Mouse (Mus musculus): Measurements from ENCODE around the gene Ralgps1.
"Not testable (repeated sequence)": the region's sequence is repeated elsewhere in the genome, so short reads cannot be mapped to it uniquely, and the experiment has no call there.

Gene Ralgps1

GRCm38 (mm10) chr2:33232782-33233570 is 138.3 kb downstream of the Ralgps1 start:
- peak; percentile 71 for DNase-seq

- DNase-seq = no peak
Observed at GRCm38 (mm10) chr2:33231788-33232187, 139.5 kb downstream of the Ralgps1 start.

DNA sequence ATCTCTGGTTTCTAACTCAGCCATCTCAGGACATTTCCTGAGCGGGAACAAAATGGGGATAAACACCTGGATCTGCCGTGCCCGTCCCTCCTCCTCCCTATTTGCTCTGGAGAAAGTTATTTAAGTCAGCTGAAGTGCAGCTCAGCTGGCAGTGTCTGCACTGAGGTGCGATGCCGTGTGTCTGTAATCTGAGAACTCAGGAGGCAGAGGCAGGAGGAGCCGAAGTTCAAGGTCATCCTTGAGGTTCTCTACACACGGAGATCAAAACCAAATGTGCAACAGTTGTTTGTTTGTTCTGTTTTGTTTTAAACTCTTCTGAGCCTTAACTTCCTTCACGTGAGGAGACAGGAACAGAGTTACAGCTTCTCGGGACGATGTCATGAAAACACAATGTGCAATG is 140.6 kb downstream of the Ralgps1 start:
- DNase-seq = no peak

- peak; percentile 50 for DNase-seq
Observed at GRCm38 (mm10) chr2:33228551-33228950, 142.7 kb downstream of the Ralgps1 start.

GRCm38 (mm10) chr2:33228077-33228476 is 143.2 kb downstream of the Ralgps1 start:
- DNase-seq = no peak

- DNase-seq = no peak
Observed at GRCm38 (mm10) chr2:33225921-33226320, 145.4 kb downstream of the Ralgps1 start.

GRCm38 (mm10) chr2:33223656-33224358 is 147.5 kb downstream of the Ralgps1 start:
- DNase-seq = no peak

DNA sequence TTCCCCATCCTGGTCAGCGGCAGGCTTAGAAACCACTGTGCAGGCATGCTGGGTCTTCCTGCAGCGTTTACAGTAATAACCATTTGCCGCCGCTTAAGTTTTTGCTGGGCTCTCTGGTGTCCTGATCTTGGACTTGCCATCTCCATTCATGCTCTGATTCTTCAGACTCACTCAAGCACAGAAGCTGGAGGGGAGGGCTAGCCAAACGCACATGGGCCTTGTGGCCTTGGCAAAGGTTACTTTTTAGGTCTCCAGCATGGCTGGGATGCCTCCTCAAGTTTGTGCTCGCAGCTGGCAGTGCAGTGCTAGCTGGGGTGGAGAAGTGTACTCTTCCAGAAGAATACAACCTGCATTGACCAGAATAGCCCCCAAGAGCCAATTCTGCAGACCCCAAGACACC is 148.8 kb downstream of the Ralgps1 start:
- DNase-seq = peak; percentile 60

DNA sequence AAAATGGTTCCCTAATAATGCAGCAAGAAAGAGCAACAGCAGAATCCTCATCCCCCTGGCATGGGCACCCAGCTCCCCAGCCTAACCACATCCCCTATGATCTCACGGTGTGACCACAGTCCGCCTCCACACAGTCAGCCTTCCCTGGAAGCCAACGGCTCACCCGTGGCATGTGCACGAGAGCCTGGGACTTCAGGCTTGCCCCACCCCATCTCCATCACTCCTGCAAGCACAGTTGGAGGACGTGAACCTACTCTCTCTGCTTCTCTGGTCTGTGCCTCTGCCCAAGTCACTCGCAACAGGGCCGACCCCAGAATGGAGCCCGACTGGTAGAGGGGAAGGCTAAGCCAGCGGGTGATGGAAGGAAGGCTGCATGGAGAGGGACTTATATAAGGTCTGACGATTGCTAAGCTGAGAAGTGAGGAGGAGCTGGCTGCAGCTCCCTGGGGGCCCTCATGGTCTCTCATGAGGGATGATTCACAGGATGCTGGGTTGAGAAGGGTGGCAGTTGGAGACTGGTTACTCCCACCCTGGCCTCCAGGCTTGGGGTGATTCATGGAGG is 149.9 kb downstream of the Ralgps1 start:
- DNase-seq = no peak

DNA sequence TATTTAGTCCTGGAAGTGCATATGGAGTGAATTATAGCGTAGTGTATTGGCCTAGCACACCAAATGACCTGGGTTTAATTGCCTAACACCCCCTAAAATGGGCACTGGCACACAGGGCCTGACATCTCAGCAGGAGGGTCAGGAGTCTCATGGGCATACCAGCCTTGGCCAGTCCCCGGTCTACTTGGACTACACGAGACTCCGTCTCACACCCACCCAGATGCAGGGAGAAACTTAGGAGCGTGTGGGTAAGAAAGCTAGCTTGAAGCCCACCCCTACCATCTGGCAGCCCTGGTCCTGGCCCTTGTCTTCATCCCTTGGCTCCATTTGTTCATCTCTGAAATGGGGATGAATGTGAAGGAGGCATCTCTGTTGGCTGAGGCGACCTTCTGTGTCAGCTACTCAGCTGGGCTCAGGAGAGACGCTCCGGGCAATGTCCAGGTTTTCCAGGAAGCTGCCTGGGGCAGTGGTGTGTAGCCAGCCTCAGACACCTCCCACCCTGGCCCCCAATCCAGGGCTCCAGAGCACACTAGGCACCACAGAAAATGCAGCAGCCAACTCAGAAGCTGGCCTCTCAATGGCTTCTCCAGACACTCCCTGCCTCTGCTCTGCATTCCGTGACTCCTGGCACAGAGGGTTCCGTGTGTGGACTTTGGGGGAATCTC is 150.5 kb downstream of the Ralgps1 start:
- peak; percentile 66 for DNase-seq

DNA sequence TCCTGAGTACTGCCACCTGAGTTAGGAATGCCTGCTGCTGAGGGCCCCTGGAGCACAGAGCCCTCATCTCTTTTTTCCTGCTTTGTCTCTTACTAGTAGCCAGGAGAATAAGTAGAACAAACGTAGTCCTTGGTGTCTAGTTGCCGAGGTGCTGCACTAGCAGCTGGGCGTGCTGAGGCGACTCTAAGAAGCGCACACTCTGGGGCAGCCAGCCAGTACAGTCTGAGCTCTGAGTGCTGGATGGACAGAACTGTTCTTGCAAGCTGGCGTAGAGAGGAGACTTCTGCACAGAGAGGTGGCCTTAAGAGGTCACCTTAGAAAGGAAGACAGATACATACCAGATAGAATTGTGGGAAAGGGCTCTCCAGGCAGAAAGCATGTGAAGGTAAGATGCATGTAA is 151.0 kb downstream of the Ralgps1 start:
- DNase-seq = no peak

DNA sequence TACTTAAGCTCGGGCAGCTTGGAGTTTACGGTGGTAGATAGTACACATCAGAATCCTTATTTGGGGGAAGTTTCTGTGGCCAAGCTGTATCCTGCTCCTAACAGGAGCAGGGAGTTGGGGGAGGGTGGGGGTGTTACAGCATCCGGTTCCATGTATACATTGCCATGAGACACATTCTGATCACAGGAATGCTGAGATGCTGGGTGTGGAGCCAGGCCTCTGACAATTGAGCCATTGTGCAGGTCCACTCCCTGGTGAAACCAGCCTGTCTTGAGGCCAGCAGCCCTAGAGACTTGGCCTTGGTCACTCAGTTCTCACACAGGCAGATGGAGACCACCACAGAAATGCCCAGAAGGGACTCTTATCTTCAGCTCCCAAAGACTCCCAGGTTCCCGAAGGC is 151.6 kb downstream of the Ralgps1 start:
- no peak for DNase-seq

GRCm38 (mm10) chr2:33218903-33219625 is 152.2 kb downstream of the Ralgps1 start:
- no peak for DNase-seq

DNA sequence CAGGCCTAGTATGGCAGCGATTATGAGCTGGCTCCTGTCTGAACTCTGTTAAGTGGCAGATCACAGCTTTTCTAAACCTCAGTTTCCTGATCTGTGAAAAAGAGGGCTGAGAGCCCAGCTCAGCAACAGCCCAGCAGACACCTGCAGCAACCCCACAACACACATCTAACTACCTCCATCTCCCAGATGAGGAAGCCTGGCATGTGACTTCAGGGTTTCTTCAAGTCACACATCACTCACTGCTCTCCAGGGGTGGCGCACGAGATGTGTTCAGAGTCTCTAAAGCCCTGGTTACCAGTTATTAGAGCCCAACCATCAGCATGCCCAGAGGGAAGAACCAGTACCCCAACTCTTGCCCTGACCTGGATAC is 153.9 kb downstream of the Ralgps1 start:
- no peak for DNase-seq

DNA sequence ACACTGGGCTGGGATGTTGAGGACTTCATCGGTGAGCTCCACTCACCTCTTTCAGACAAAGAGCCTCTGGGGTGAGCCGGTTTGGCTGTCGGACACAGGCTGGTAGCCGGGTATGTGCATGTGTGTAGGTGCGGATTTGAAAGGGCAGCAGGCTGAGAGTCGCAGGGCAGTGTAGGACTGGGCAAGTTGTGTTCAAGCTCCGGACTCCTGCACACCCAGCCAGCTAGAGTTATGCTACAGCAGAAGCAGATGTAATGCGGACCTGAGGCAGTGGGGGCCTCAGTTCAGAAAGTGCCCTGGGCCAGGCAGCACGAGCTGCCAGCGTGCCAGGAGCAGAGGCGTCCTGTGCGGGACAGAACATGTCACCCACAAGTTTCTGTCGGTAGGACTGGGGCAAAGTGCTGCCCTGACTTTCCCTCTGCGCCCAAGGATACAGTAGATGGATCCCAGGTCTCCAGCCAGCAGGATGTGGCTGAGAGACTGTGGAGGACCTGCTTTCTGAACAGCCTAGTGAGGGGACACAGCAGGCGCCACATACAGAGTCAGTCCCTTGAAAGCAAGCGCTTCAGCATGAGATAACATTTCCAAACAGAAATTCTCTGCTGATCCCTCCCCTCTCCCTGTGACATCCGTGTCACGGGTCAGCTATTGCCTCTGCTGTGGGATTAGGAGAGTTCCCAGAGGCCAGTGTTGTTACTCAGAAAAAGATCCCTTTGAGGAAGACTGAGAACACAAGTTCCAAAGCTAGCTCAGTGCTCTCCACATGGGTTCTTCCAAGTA is 154.5 kb downstream of the Ralgps1 start:
- DNase-seq = peak; percentile 43

DNA sequence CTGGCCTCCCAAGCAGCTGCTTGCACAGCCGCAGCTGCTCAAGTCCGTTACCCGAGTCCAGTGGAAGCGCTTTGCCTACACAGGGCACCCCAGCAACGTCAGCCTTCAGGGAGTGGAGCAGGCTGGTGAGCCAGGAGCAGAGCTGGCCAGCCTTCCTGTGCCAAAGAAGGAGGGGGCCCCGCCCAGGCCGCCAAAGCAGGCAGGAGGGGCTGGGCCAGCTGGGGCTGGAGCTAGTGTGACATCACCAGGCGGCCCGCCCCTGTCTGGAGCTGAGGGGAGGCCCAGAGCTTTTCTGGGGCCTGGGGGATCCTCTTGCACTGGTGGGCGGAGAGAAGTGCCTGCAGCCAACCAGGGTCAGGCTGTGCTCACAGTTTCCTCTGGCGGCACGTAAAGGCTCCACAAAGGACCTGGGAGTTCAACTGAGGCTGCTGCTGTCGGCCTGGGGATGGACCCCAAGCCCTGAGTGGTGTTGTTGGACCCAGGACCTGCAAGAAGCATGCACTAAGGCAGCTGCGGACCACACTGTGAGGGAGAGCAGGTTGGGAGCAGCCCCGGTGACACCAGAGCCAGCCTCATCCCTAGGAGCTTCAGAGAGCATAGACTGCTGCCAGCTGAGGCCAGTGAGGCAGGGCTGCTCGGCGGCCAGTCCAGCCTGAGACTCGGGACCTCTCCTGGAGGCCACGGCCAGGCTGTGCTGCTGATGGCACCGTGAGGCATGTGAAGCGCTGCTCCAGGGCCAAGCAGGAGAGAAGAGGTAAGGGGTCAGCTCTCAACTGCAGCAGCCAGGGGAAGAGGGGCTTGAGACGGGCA is 155.4 kb downstream of the Ralgps1 start, which contains the start of gene Angptl2:
Angptl2 (plus strand) TSS at position 370 of the 810 bp plus-strand sequence.
- DNase-seq = peak; percentile 85

DNA sequence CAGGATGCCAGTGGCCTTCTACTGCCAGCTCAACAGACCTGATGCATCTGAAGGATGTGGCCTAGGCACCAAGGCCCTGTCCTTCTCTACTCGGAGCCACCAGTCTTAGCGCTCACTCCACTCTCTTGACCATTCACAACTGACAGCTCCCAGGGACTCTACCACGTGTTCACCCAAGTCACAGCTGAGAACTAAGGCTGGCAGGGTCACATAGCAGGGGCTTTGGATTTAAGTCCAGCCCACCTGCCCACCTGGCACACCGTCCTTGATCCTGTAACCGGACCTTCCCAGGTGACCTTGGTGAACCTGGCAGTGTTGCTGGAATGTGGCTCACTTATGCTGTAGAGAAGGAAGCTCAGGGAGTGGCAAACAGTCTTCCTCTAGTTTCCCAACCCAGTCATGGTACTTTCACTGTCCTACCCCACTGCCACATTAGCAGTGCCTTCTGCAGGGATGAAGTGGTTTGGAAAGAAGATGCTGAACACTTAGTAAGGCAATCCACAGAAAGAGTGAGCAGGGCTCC is 156.0 kb downstream of the Ralgps1 start:
- no peak for DNase-seq

DNA sequence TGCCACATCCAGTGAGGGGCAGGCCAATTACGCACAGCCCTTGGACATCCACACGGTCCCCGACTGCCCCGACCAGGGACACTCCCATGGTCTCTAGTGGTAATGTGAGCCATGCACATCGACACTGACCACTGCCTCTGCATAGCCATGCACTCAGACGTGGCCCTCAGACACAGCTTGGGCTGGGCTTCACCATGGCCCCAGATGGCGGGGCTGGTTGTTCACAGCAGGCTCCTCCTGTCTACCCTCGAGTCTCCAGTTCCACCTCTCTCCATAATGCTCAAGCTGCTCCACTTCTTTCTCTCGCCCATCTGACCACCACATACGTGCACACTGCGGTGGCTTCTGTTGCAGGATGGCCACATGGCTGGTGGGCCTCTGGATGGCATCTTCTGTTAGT is 160.0 kb downstream of the Ralgps1 start:
- DNase-seq = not testable (repeated sequence)

GRCm38 (mm10) chr2:33210841-33211240 is 160.4 kb downstream of the Ralgps1 start:
- DNase-seq = peak; percentile 87

GRCm38 (mm10) chr2:33208134-33208533 is 163.2 kb downstream of the Ralgps1 start:
- no peak for DNase-seq

DNA sequence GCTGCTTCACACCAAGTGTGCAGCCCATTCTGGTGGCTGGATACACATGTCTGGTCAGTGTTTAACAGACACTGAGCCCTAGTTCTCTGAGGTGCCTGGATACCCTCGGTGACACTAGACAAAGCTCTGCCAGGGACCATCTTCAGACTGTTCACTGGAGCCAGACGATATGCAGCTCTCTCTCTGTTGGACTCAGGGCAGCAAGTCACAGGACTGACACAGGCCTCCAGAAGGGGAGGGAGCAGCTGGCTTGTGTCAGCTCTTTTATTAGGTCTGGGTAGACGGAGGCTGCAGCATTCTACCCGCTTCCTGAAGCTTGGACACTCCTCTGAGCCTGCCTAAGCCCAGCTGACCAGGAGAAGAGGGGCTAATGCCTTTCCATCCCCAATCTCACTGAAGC is 164.2 kb downstream of the Ralgps1 start:
- peak; percentile 72 for DNase-seq
